Mouse (Mus musculus): Measurements from ENCODE around the gene Tent5a. TPM values are rescaled to one million over a fixed set of nuclear protein-coding genes. Genes with fewer than 3 reads are reported as not detected.

Tent5a gene
- polyA plus RNA-seq, 1 experiment from 2014 or later: 10.3 TPM

DNA sequence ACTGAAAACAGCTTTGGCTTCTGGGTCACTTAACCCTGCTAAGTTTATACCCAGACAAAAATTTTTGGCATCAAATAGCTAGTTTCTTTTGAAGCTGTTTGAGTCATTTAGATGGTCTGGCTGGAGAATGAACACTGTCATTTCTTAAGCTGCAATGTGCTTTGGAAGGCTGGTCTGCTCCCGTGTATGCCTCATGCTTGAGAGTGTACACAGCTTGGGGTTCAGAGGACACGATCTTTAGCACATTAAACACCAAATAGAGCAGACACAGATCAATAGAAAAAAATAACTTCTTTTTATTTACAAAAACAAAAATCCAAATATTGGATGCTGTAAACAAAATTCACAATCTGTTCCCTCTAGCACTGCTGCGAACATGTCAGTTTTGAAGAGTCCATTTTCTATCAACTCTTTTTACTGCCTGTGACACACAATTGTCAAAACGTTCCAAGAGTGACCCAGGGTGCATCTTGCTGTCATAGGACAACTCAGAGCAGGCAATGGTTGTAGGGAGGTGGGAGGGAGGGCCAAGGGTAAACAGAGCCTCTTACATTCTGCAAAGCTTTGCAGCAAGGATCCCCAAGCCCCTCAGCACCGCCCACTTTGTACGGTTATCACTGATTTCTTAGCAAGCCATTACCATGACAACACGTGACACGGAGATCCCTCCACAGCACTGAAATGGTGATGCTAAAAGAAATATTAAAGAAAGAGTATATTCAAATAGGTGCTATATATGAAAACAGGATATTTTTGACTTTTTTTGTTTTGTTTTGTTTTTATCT, 6.8 kb downstream of the Tent5a start:
- DNase-seq (ENCODE audit: low spot score) (no peak), ATAC-seq (ENCODE audit: low FRiP score) (no peak)
- 44% methylated on average over 8 of the region's 8 CpGs for WGBS
- H3K27me3 ChIP-seq (ENCODE audit: control insufficient read depth, insufficient read depth, low read length): no peaks in the 10 kb centered on the region
- no peak overlapping the region for H3K9ac ChIP-seq
- no peak overlapping the region for H3K27ac ChIP-seq
- H3K4me3 ChIP-seq (replicated peaks; ENCODE audit: low read length): no peak overlapping the region
- 0 out of 2 replicates have a peak, but pooled peaks cover 1% of the 10 kb centered on the region for H3K4me1 ChIP-seq (replicated peaks; ENCODE audit: control insufficient read depth, insufficient read depth, low read length)
- H3K9me3 ChIP-seq (ENCODE audit: control insufficient read depth, low read length): no peaks in the 10 kb centered on the region
- H3K4me2 ChIP-seq (replicated peaks): no peak overlapping the region
- no peaks in the 10 kb centered on the region for H3K36me3 ChIP-seq (replicated peaks; ENCODE audit: control insufficient read depth, insufficient read depth)

DNA sequence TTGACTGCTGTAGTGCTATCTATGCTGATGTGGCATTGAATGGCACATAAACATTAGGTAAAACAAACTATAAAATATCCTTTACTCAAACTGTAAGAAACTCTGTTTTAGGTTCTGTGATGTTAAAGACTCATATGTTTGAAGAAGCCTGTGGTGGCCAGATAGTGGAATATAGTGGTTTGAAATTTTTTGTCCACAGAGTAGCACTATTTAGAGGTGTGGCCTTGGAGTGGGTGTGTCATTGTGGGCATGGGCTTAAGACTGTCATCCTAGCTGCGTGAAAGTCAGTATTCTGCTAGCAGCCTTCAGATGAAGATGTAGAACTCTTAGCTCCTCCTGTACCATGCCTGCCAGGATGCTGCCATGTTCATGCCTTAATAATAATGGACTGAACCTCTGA, 11.0 kb downstream of the Tent5a start:
- no peak overlapping the region for H3K4me2 ChIP-seq (replicated peaks)
- no peak for ATAC-seq (ENCODE audit: low FRiP score)
- no peaks in the 10 kb centered on the region for H3K4me1 ChIP-seq (replicated peaks; ENCODE audit: control insufficient read depth, insufficient read depth, low read length)
- no peaks in the 10 kb centered on the region for H3K36me3 ChIP-seq (replicated peaks; ENCODE audit: control insufficient read depth, insufficient read depth)
- no peak for DNase-seq (ENCODE audit: low spot score)
- no peak overlapping the region for H3K9ac ChIP-seq
- no peak overlapping the region for H3K27ac ChIP-seq
- H3K4me3 ChIP-seq (replicated peaks; ENCODE audit: low read length): no peak overlapping the region
- WGBS: 58% methylated on average over 1 of the region's 1 CpGs
- H3K27me3 ChIP-seq (ENCODE audit: control insufficient read depth, insufficient read depth, low read length): no peaks in the 10 kb centered on the region
- H3K9me3 ChIP-seq (ENCODE audit: control insufficient read depth, low read length): no peaks in the 10 kb centered on the region

DNA sequence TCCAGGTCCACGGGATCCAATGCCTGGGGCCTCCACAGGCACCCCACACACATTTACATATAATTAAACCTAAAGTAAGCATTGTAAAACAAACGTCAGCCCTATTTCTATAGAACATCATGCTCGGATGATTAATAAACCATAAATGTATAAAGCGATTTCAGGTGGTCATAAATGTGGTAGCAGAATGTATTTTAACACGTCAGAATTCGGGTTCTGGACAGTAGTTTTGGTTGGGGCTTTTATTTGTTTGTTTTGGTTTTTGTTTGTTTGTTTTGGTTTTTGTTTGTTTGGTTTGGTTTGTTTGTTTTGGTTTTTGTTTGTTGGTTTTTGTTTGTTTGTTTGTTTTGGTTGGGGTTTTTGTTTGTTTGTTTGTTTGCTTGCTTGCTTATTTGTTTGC, 14.7 kb downstream of the Tent5a start, which contains the start of gene Gm11114:
Gm11114 (plus strand) TSS at position 301 of the 400 bp plus-strand sequence.
- no peak within 1 kb of the TSS for H3K27ac ChIP-seq
- WGBS: 86% methylated on average over 6 of the region's 6 CpGs
- no peak for ATAC-seq (ENCODE audit: low FRiP score)
- H3K36me3 ChIP-seq (replicated peaks; ENCODE audit: control insufficient read depth, insufficient read depth): no peaks in the 10 kb centered on the region
- DNase-seq (ENCODE audit: low spot score): no peak
- H3K4me1 ChIP-seq (replicated peaks; ENCODE audit: control insufficient read depth, insufficient read depth, low read length): no peaks in the 10 kb centered on the region
- H3K27me3 ChIP-seq (ENCODE audit: control insufficient read depth, insufficient read depth, low read length): no peaks in the 10 kb centered on the region
- no peaks in the 10 kb centered on the region for H3K9me3 ChIP-seq (ENCODE audit: control insufficient read depth, low read length)
- H3K4me2 ChIP-seq (replicated peaks): no peak within 1 kb of the TSS
- H3K9ac ChIP-seq: no peak within 1 kb of the TSS
- H3K4me3 ChIP-seq (replicated peaks; ENCODE audit: low read length): no peak within 1 kb of the TSS

DNA sequence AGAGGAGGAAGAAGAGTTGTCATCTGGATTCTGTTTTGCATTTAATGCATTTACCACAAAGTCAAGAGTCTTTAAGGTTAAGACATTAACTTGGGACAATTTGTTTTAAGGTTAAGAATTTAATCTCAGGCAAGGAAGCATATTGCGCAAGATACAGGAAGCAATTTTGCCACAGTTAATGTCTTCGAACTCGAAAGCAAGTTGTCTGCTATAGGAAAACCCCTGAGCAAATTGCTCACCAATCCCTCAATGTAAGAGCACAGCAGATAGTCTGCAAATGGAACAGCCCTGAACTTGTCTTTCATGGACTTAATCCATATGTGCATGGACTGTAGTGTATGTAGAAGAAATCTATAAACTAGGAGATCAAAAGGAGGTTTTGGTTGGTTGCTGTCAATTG, 23.8 kb downstream of the Tent5a start:
- no peak for ATAC-seq (ENCODE audit: low FRiP score)
- 94% methylated on average over 3 of the region's 3 CpGs for WGBS

DNA sequence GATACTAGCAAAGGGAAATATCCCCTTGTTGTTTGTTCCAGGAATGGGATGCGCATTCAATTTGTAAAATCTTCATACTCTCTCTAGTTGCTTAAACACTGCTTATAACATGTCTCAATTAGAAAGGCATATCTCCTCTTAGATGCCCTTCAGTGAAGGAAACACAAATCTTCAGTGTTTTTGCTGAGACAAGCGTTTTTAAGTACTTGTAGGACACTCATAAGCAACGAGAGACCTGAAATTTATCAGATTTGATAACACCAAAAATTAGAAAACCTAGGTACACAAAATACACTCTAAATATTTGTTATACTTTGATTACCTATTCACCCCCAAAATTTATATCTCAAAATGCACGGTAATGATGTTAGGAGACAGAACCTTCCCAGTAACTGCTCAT, 24.3 kb downstream of the Tent5a start:
- ATAC-seq (ENCODE audit: low FRiP score) (no peak), DNase-seq (ENCODE audit: low spot score) (no peak)
- no peaks in the 10 kb centered on the region for H3K9me3 ChIP-seq (ENCODE audit: control insufficient read depth, low read length)
- no peaks in the 10 kb centered on the region for H3K4me1 ChIP-seq (replicated peaks; ENCODE audit: control insufficient read depth, insufficient read depth, low read length)
- no peak overlapping the region for H3K9ac ChIP-seq
- H3K27me3 ChIP-seq (ENCODE audit: control insufficient read depth, insufficient read depth, low read length): no peaks in the 10 kb centered on the region
- 86% methylated on average over 4 of the region's 4 CpGs for WGBS
- no peak overlapping the region for H3K4me2 ChIP-seq (replicated peaks)
- no peak overlapping the region for H3K4me3 ChIP-seq (replicated peaks; ENCODE audit: low read length)
- H3K36me3 ChIP-seq (replicated peaks; ENCODE audit: control insufficient read depth, insufficient read depth): no peaks in the 10 kb centered on the region
- no peak overlapping the region for H3K27ac ChIP-seq

More for the DNA sequence above, 23.8 kb downstream of the Tent5a start:
- Histone ChIP-seq H3K4me3 (replicated peaks; ENCODE audit: low read length) (no peak overlapping the region), H3K27ac (no peak overlapping the region), H3K36me3 (replicated peaks; ENCODE audit: control insufficient read depth, insufficient read depth) (no peaks in the 10 kb centered on the region), H3K4me1 (replicated peaks; ENCODE audit: control insufficient read depth, insufficient read depth, low read length) (no peaks in the 10 kb centered on the region), H3K4me2 (replicated peaks) (no peak overlapping the region), H3K27me3 (ENCODE audit: control insufficient read depth, insufficient read depth, low read length) (no peaks in the 10 kb centered on the region), H3K9ac (no peak overlapping the region), H3K9me3 (ENCODE audit: control insufficient read depth, low read length) (no peaks in the 10 kb centered on the region)
- no peak for DNase-seq (ENCODE audit: low spot score)

DNA sequence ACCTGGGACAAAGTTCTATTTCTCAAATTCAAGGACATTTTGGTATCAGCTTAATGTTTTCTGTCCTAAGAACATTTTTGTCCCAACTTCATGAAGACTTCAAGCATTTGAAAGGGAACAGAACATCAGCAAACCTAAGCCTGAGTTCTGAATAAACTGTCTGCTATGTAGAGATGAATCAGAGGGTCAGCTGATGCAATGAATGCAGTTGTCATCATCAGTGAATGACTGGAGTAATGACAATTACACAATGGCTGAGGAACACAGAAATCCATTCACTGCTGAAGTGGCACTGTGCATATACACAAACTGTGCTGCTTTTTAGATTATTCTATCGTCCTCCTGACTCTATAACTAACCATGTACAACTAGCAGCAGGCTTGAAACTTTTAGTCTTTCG, 53.0 kb downstream of the Tent5a start:
- Histone ChIP-seq H3K9ac (no peak overlapping the region), H3K9me3 (ENCODE audit: control insufficient read depth, low read length) (no peaks in the 10 kb centered on the region), H3K4me1 (replicated peaks; ENCODE audit: control insufficient read depth, insufficient read depth, low read length) (no peaks in the 10 kb centered on the region), H3K27me3 (ENCODE audit: control insufficient read depth, insufficient read depth, low read length) (no peaks in the 10 kb centered on the region), H3K4me2 (replicated peaks) (no peak overlapping the region), H3K36me3 (replicated peaks; ENCODE audit: control insufficient read depth, insufficient read depth) (no peaks in the 10 kb centered on the region), H3K27ac (no peak overlapping the region), H3K4me3 (replicated peaks; ENCODE audit: low read length) (no peak overlapping the region)
- no peak for ATAC-seq (ENCODE audit: low FRiP score)
- WGBS: 87% methylated on average over 2 of the region's 2 CpGs
- DNase-seq (ENCODE audit: low spot score): no peak

Other genes with a start within 250 kb of the Tent5a start
- not detected in 2 replicates for gene Gm11114, start 14.6 kb downstream of the Tent5a start, polyA plus RNA-seq (2014; fragmentation: Nextera tagmentation; extraction: Ambion mirVana)